Mouse (Mus musculus): ENCODE measurements around the gene Epb41.

GRCm38 (mm10) chr4:132072946-132073345 is 2.2 kb downstream of the Epb41 start:
- TF ChIP-seq CTCF (IDR thresholded peaks at IDR 0.05; ENCODE audit: extremely low read depth, insufficient read depth, insufficient read length, insufficient replicate concordance) (no peak), POLR2A (IDR thresholded peaks at IDR 0.05; ENCODE audit: low read depth, low read length) (no peak)
